Mouse (Mus musculus): ENCODE measurements around the gene Usp3.

GRCm38 (mm10) chr9:66595722-66596675, 3.1 kb upstream of the Usp3 start:
- TF ChIP-seq CTCF (conservative IDR thresholded peaks at IDR 0.05 in 1 of 2, IDR thresholded peaks at IDR 0.05 in 1 of 2; ENCODE audit: low read depth in 2 of 2, low read length in 2 of 2) (no peak), EP300 (IDR thresholded peaks at IDR 0.05; ENCODE audit: low read length) (no peak), CHD2 (IDR thresholded peaks at IDR 0.05; ENCODE audit: low read length) (peak; percentile 48; the same call in 1 of the 2 replicates), POLR2A (IDR thresholded peaks at IDR 0.05; ENCODE audit: low read depth, low read length) (no peak), USF2 (conservative IDR thresholded peaks at IDR 0.05; ENCODE audit: low read depth, low read length) (no peak), E2F4 (IDR thresholded peaks at IDR 0.05; ENCODE audit: insufficient replicate concordance, low read depth, low read length) (no peak), USF1 (IDR thresholded peaks at IDR 0.05; ENCODE audit: low read depth, low read length) (no peak), JUND (conservative IDR thresholded peaks at IDR 0.05; ENCODE audit: low read depth, low read length) (no peak), MXI1 (IDR thresholded peaks at IDR 0.05; ENCODE audit: low read depth, low read length) (no peak), HCFC1 (IDR thresholded peaks at IDR 0.05; ENCODE audit: low read depth, low read length) (no peak), KAT2A (IDR thresholded peaks at IDR 0.05; ENCODE audit: insufficient replicate concordance, low read length) (no peak), MAFK (IDR thresholded peaks at IDR 0.05; ENCODE audit: insufficient replicate concordance, low read length) (no peak), TBP (conservative IDR thresholded peaks at IDR 0.05; ENCODE audit: low read depth, low read length) (no peak)

Measured in CH12.LX (cell line).